Mouse (Mus musculus): ENCODE results near the gene Cdc42se2.
A peak's percentile ranks its signal among the peaks of the same experiment; 100 is the strongest.

The Cdc42se2 gene

GRCm38 (mm10) chr11:54709645-54710044 is 77.8 kb downstream of the Cdc42se2 start:
- DNase-seq (ENCODE audit: low spot score in 2 of 2), result no peak

- DNase-seq (ENCODE audit: low spot score in 2 of 2), result no peak
Observed at GRCm38 (mm10) chr11:54708153-54708552, 79.3 kb downstream of the Cdc42se2 start.

- DNase-seq (ENCODE audit: low spot score in 2 of 2), result peak; percentile 82 to 88
Observed at GRCm38 (mm10) chr11:54703306-54703705, 84.2 kb downstream of the Cdc42se2 start.

GRCm38 (mm10) chr11:54701848-54702247 is 85.6 kb downstream of the Cdc42se2 start:
- DNase-seq (ENCODE audit: low spot score in 2 of 2), result no peak

GRCm38 (mm10) chr11:54699972-54700371 is 87.5 kb downstream of the Cdc42se2 start:
- no peak for DNase-seq (ENCODE audit: low spot score in 2 of 2)

- no peak for DNase-seq (ENCODE audit: low spot score in 2 of 2)
Observed at GRCm38 (mm10) chr11:54698636-54699035, 88.8 kb downstream of the Cdc42se2 start.

- DNase-seq (ENCODE audit: low spot score in 2 of 2), result no peak
Observed at GRCm38 (mm10) chr11:54697611-54698010, 89.9 kb downstream of the Cdc42se2 start.

GRCm38 (mm10) chr11:54695951-54696350 is 91.5 kb downstream of the Cdc42se2 start:
- no peak for DNase-seq (ENCODE audit: low spot score in 2 of 2)

GRCm38 (mm10) chr11:54694291-54694690 is 93.2 kb downstream of the Cdc42se2 start:
- DNase-seq (ENCODE audit: low spot score in 2 of 2), result no peak

GRCm38 (mm10) chr11:54693696-54694095 is 93.8 kb downstream of the Cdc42se2 start:
- no peak for DNase-seq (ENCODE audit: low spot score in 2 of 2)

GRCm38 (mm10) chr11:54691179-54691578 is 96.3 kb downstream of the Cdc42se2 start:
- peak in 1 of 2 experiments; percentile 28 for DNase-seq (ENCODE audit: low spot score in 2 of 2)

GRCm38 (mm10) chr11:54690171-54690570 is 97.3 kb downstream of the Cdc42se2 start:
- DNase-seq (ENCODE audit: low spot score in 2 of 2), result no peak

- no peak for DNase-seq (ENCODE audit: low spot score in 2 of 2)
Observed at GRCm38 (mm10) chr11:54684831-54685230, 102.6 kb downstream of the Cdc42se2 start.

- DNase-seq (ENCODE audit: low spot score in 2 of 2), result no peak
Observed at GRCm38 (mm10) chr11:54679141-54679540, 108.3 kb downstream of the Cdc42se2 start.

- no peak for DNase-seq (ENCODE audit: low spot score in 2 of 2)
Observed at GRCm38 (mm10) chr11:54675792-54676489, 111.5 kb downstream of the Cdc42se2 start.

- DNase-seq (ENCODE audit: low spot score in 2 of 2), result no peak
Observed at GRCm38 (mm10) chr11:54673575-54674298, 113.7 kb downstream of the Cdc42se2 start.
